Mouse (Mus musculus) intestine, embryonic 14.5 days (tissue): ENCODE measurements at regions not wholly inside any gene's neighbourhood (a gene's known extent, or its start where the extent isn't known, plus 50 kb on each side); places are given as distances from the start of the nearest gene placed in this dataset.

Source experiments
- ATAC-seq: fragments of 200-750 bp; cut with Nextera tagmentation; replicated peaks from 2 replicates; pipeline ENCODE4 v1.8.0; 2017; ENCODE audit warnings: low read depth, moderate number of reproducible peaks, moderate TSS enrichment, moderate library complexity; ENCODE audit not compliant: low FRiP score, low TSS enrichment
- DNase-seq: peaks from one replicate; pipeline ENCODE4 v3.0.0-alpha.2; 2018; ENCODE audit warnings: low spot score
- H3K27ac ChIP-seq: fragments of 300-500 bp; sonication (generic); 2 replicates; pipeline ENCODE4 v1.5.1; 2014; ENCODE audit warnings: low read depth, mild to moderate bottlenecking, control low read depth
- H3K27me3 ChIP-seq: fragments of 300-500 bp; sonication (generic); replicated peaks from 2 replicates; pipeline ENCODE4 v1.6.1; 2014; ENCODE audit warnings: low read length, control low read depth; ENCODE audit not compliant: control insufficient read depth, insufficient read depth
- H3K36me3 ChIP-seq: fragments of 300-500 bp; sonication (generic); 2 replicates; pipeline ENCODE4 v1.6.1; 2014; ENCODE audit warnings: low read length, control low read depth; ENCODE audit not compliant: control insufficient read depth, insufficient read depth
- H3K4me1 ChIP-seq: fragments of 300-500 bp; sonication (generic); replicated peaks from 2 replicates; pipeline ENCODE4 v1.6.1; 2014; ENCODE audit warnings: low read length, control low read depth, mixed read lengths; ENCODE audit not compliant: control insufficient read depth, insufficient read depth
- H3K4me2 ChIP-seq: fragments of 300-500 bp; sonication (generic); 2 replicates; pipeline ENCODE4 v1.6.1; 2014; ENCODE audit warnings: low read length
- H3K4me3 ChIP-seq: fragments of 300-500 bp; sonication (generic); 2 replicates; pipeline ENCODE4 v1.5.1; 2014; ENCODE audit warnings: low read depth, low read length, control low read depth, mixed read lengths
- H3K9ac ChIP-seq: fragments of 300-500 bp; sonication (generic); 2 replicates; pipeline ENCODE4 v1.6.1; 2014; ENCODE audit warnings: mild to moderate bottlenecking, low read length
- H3K9me3 ChIP-seq: fragments of 300-500 bp; sonication (generic); 2 replicates; pipeline ENCODE4 v1.6.1; 2016; ENCODE audit warnings: low read length, control low read depth; ENCODE audit not compliant: control insufficient read depth
- WGBS: fragments of 180-500 bp; shearing (Covaris S2); extraction: QIAGEN DNeasy Blood & Tissue Kit; methylation state at CpG from one replicate; pipeline ENCODE4 v1.1.7; 2014; 5-methylcytosine and 5-hydroxymethylcytosine counted together

- no peak overlapping the region for H3K27ac ChIP-seq
- ATAC-seq: no peak
- H3K9ac ChIP-seq: no peak overlapping the region
- no peaks in the 10 kb centered on the region for H3K4me1 ChIP-seq
- H3K4me2 ChIP-seq: no peak overlapping the region
- no peaks in the 10 kb centered on the region for H3K36me3 ChIP-seq
- 67% methylated on average over 1 of the region's 1 CpGs for WGBS
- H3K27me3 ChIP-seq: no peaks in the 10 kb centered on the region
- DNase-seq: no peak
- no peaks in the 10 kb centered on the region for H3K9me3 ChIP-seq
- H3K4me3 ChIP-seq: no peak overlapping the region
Measured at GRCm38 (mm10) chr3:143373501-143373900, 491.7 kb upstream of the Pkn2 start.

DNA sequence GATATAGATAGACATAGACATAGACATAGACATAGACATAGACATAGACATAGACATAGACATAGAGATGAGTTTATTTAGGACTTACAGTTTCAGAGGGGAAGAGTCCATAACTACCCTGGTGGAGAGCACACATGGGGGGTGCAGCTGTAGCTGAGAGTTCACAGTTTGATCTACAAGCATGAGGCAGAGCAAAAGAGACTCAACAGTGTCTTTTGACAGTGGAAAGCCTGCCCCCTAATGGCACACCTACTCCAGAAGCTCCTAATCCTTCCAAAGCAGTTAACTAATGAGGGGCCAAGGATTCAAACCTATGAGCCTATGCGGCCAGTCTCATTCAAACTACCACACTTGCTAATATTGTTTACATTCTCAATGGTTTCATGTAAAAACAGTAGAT is 487.2 kb upstream of the Pkn2 start:
- Histone ChIP-seq H3K4me3 (no peak overlapping the region), H3K4me2 (no peak overlapping the region), H3K36me3 (no peaks in the 10 kb centered on the region), H3K27ac (no peak overlapping the region), H3K4me1 (no peaks in the 10 kb centered on the region), H3K9me3 (no peaks in the 10 kb centered on the region), H3K9ac (no peak overlapping the region), H3K27me3 (no peaks in the 10 kb centered on the region)
- 77% methylated on average over 1 of the region's 1 CpGs for WGBS
- DNase-seq: no peak
- ATAC-seq: no peak

- H3K27ac ChIP-seq: no peak overlapping the region
- H3K4me3 ChIP-seq: no peak overlapping the region
- 86% methylated on average over 7 of the region's 7 CpGs for WGBS
- H3K27me3 ChIP-seq: no peaks in the 10 kb centered on the region
- no peaks in the 10 kb centered on the region for H3K9me3 ChIP-seq
- DNase-seq (no peak), ATAC-seq (no peak)
- H3K4me2 ChIP-seq: no peak overlapping the region
- H3K9ac ChIP-seq: no peak overlapping the region
- no peaks in the 10 kb centered on the region for H3K36me3 ChIP-seq
- H3K4me1 ChIP-seq: no peaks in the 10 kb centered on the region
Measured at GRCm38 (mm10) chr3:143340032-143340431, 458.2 kb upstream of the Pkn2 start.

- H3K9me3 ChIP-seq: no peaks in the 10 kb centered on the region
- WGBS: 81% methylated on average over 3 of the region's 3 CpGs
- no peak for ATAC-seq
- H3K4me1 ChIP-seq: peaks cover 5% of the 10 kb centered on the region; the same call in 1 of the 2 replicates
- no peaks in the 10 kb centered on the region for H3K27me3 ChIP-seq
- H3K4me2 ChIP-seq: no peak overlapping the region
- no peak overlapping the region for H3K9ac ChIP-seq
- no peaks in the 10 kb centered on the region for H3K36me3 ChIP-seq
- no peak overlapping the region for H3K27ac ChIP-seq
- DNase-seq: no peak
- no peak overlapping the region for H3K4me3 ChIP-seq
Measured at GRCm38 (mm10) chr3:143333339-143333738, 451.5 kb upstream of the Pkn2 start.

DNA sequence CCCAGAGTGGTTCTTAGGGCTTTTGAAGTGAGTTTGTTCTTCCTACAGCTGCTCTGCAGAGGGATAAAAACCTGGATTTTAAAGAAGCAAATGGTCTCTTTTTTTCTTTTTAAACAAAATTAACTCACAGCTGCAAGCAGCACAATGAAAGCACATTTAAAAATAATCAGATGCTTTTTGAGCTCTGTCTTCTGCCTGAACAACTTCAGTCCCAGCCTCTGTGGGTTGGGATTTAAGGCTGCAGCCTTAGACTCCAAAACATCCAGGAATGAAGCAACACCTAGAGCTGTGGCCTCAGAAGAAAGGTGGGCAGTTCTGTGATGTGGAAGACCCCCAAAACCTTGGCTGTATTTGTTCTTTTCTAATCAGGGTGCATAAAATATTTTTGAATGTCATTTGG is 446.7 kb upstream of the Pkn2 start:
- H3K4me3 ChIP-seq: no peak overlapping the region
- no peak overlapping the region for H3K9ac ChIP-seq
- no peaks in the 10 kb centered on the region for H3K9me3 ChIP-seq
- H3K4me1 ChIP-seq: peaks cover 3% of the 10 kb centered on the region; the same call in 1 of the 2 replicates
- H3K27ac ChIP-seq: no peak overlapping the region
- ATAC-seq (no peak), DNase-seq (no peak)
- H3K27me3 ChIP-seq: no peaks in the 10 kb centered on the region
- H3K36me3 ChIP-seq: no peaks in the 10 kb centered on the region
- H3K4me2 ChIP-seq: no peak overlapping the region

- Histone ChIP-seq H3K4me2 (no peak overlapping the region), H3K9ac (no peak overlapping the region), H3K9me3 (no peaks in the 10 kb centered on the region), H3K27ac (no peak overlapping the region), H3K4me3 (no peak overlapping the region), H3K27me3 (no peaks in the 10 kb centered on the region), H3K4me1 (no peaks in the 10 kb centered on the region; the same call in 1 of the 2 replicates), H3K36me3 (no peaks in the 10 kb centered on the region)
- WGBS: 36% methylated on average over 4 of the region's 4 CpGs
- DNase-seq: no peak
- no peak for ATAC-seq
Measured at GRCm38 (mm10) chr3:143327652-143328051, 445.8 kb upstream of the Pkn2 start.

- Histone ChIP-seq H3K9me3 (no peaks in the 10 kb centered on the region), H3K9ac (no peak overlapping the region), H3K27ac (no peak overlapping the region), H3K36me3 (no peaks in the 10 kb centered on the region), H3K4me3 (no peak overlapping the region), H3K4me1 (0 out of 2 replicates have a peak, but pooled peaks cover 3% of the 10 kb centered on the region), H3K4me2 (no peak overlapping the region), H3K27me3 (no peaks in the 10 kb centered on the region)
- DNase-seq (no peak), ATAC-seq (no peak)
- 46% methylated on average over 7 of the region's 7 CpGs for WGBS
Measured at GRCm38 (mm10) chr3:143316457-143316856, 434.7 kb upstream of the Pkn2 start.

DNA sequence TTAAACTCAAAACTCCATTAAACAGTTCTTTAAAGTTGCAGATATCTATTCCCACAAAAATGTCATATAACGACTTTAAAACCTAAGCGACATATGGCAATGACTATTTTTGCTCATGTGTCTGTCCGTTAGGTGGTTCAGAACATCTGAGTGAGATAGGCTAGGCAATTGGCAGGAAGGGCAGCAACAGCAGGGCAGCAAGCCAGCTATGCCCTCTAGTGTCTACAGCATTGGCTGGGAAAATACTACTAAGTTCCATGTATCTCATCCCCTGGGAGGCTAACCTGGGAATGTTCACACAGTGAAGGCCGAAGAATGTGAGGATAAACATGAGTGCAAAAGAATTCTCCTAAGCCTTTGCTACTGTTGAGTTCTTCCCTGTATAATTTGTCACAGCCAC is 410.0 kb upstream of the Pkn2 start:
- no peak overlapping the region for H3K4me2 ChIP-seq
- H3K9ac ChIP-seq: no peak overlapping the region
- H3K27me3 ChIP-seq: no peaks in the 10 kb centered on the region
- ATAC-seq (no peak), DNase-seq (no peak)
- H3K36me3 ChIP-seq: no peaks in the 10 kb centered on the region
- WGBS: 82% methylated on average over 4 of the region's 4 CpGs
- no peak overlapping the region for H3K4me3 ChIP-seq
- no peaks in the 10 kb centered on the region for H3K9me3 ChIP-seq
- H3K4me1 ChIP-seq: no peaks in the 10 kb centered on the region
- H3K27ac ChIP-seq: no peak overlapping the region

GRCm38 (mm10) chr3:143264132-143264531 is 382.3 kb upstream of the Pkn2 start:
- no peak for ATAC-seq
- H3K9ac ChIP-seq: no peak overlapping the region
- 90% methylated on average over 6 of the region's 6 CpGs for WGBS

More at GRCm38 (mm10) chr3:143264132-143264531, 382.3 kb upstream of the Pkn2 start:
- Histone ChIP-seq H3K4me2 (no peak overlapping the region), H3K4me3 (no peak overlapping the region), H3K27me3 (no peaks in the 10 kb centered on the region), H3K9me3 (no peaks in the 10 kb centered on the region), H3K27ac (no peak overlapping the region), H3K36me3 (no peaks in the 10 kb centered on the region), H3K4me1 (no peaks in the 10 kb centered on the region)
- DNase-seq: no peak
